Mouse (Mus musculus) CD8-positive naive resting alpha-beta T cell, adult 2 months (primary cell): ENCODE data around the gene Aldh3b3.

Source experiments
- DNase-seq, 2 experiments: peaks; one replicate each; pipeline ENCODE4 v3.0.0; 2022; ENCODE audit warnings: low read depth in 2 of 2, low spot score in 2 of 2

Aldh3b3 gene

DNA sequence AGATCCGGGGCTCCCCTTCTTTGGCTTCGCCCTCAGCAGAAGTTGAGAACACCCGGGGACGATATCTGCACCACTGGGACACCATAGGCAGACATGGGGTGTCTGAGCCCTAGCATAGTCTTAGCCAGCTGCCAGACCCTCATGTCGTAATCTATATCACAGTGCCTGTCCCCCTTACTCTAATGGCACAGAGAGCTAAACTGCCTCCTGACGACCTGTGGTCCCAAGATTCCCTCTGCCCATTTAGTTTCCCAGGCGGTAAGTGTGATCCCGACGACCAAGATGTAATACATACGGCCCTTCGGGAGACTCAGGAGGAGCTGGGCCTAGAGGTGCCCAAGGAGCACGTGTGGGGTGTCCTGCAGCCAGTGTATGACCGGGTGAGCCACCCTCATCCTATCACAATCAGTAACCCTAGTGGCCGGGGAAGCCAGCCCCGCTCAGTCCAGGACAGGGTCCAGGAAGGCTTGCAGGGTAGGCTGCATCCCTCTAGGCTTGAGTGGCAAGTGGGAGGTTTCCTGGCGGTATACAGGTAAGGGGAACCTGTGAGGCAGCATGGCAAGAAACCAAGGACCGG is 42.6 kb downstream of the Aldh3b3 start:
- no peak for DNase-seq

DNA sequence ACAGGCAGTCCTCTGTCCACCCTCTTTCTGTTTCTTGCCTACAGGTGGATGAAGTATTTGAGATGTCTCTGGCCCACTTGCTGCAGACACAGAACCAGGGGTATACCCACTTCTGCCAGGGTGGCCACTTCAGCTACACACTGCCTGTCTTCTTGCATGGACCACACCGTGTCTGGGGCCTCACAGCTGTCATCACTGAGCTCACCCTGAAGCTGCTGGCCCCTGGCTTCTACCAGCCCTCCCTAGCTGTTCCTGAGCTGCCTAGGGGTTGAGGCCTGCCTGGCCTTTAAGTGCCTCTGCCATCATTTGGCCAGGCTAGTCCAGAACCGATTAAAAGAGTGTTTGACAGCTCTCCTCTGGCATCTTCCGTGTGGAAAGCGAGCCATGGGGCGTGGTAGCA is 43.3 kb downstream of the Aldh3b3 start:
- no peak for DNase-seq

DNA sequence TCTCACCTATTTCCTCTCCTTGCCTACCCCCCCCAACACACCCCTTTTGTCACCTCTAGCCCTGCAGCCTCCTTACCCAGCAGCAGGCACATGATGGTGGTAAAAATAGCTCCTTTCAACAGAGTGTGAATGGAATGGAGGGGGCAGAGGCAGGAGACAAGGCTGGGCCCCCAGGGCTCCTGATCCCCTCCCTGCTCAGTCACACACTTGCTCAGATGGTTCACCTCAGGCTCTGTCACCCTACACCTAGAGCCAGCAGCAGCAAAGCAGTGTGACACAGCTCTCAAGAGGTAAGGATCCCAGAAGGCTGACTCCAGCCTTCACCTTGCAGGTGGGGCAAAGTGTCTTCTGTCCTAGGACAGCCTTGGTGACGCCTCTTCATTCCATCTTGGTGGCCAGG is 44.7 kb downstream of the Aldh3b3 start, which contains the start of gene Doc2g:
Gene Doc2g (plus strand): TSS at position 202 of the 400 bp plus-strand sequence.
- no peak for DNase-seq

DNA sequence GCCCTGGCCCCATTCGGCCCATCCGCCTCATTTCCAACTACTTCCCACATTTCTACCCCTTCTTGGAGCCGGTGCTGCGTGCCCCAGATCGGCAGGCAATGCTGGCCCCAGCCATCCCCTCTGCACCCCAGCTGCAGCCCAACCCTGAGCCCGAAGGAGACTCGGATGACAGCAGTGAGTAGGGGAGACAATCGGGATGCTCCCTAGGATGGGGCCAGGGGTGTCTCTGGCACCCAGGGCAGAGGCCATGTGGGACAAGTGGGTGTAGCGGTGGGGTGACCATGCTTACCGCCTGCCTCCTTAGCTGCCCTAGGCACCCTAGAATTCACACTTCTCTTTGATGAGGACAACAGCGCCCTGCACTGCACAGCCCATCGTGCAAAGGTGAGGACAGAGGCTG is 45.2 kb downstream of the Aldh3b3 start:
- DNase-seq, result no peak

DNA sequence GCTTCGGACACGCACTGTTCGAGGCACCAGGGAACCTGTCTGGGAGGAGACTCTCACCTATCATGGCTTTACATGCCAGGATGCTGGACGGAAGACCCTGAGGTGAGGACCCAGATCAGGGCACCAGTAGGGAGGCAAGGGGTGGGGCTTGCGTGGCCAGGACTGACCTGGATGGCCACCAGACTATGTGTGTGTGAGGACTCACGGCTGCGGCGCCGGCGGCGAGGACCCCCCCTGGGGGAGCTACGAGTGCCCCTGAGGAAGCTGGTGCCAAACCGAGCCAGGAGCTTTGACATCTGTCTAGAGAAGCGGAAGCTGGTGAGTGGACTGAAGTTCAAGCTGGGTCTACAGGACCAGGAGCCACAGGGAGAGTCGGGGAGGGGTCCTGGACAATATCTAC is 45.9 kb downstream of the Aldh3b3 start:
- DNase-seq, result no peak

DNA sequence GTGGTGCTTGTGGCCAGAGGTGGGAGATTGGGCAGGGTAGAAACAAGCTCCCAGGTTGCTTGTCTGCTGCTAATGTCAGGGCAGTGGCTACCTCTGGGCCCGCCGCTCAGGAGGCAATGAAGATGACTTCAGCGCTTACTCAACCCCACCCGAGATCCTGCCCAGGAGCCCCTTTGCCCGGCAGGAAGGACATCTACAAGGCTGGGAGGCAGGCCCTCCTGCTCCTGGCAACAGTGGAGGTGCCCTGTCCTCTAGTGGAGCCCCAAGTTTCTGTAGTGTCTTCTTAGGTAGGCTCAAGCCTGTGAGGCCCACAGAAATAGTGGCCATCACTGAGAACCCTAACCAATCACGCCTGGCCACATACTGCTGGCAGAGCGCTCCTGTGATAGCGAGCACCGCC is 46.6 kb downstream of the Aldh3b3 start:
- DNase-seq, result no peak

DNA sequence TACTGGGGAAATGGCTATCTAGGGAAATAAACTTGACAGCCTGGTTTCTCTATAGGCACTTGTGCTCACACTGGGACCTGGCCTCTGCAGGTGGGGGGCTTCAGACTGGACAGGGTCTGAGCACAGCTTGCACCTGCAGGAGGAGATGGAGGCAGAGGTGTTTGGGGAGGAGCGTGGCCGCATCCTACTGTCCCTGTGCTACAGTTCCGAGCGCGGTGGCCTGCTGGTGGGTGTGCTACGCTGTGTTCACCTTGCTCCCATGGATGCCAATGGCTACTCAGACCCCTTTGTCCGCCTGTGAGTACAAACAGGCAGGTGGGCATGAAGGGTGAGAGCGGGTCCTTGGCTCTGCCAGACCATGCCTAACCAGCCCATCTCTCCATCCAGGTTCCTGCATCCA is 47.5 kb downstream of the Aldh3b3 start:
- DNase-seq, result no peak

DNA sequence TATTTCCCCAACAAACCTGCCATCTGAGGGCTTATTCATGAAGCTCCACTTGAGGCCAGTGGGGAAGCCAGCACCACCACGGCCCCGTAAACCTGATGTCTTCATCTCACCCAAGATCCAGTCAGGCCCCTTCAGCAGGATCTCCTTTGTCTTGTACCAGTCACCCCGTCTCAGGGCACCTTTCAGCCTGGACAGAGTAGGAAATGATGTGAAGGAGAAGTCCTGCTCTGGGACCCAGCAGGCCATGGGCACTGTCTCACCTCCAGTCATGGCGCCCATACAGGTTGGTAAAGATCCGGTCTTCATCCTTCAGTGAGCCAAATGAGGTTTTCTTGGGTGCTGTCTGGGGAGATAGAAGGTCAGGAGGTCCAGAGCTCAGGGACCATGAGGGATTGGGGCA is 52.6 kb downstream of the Aldh3b3 start:
- no peak for DNase-seq

DNA sequence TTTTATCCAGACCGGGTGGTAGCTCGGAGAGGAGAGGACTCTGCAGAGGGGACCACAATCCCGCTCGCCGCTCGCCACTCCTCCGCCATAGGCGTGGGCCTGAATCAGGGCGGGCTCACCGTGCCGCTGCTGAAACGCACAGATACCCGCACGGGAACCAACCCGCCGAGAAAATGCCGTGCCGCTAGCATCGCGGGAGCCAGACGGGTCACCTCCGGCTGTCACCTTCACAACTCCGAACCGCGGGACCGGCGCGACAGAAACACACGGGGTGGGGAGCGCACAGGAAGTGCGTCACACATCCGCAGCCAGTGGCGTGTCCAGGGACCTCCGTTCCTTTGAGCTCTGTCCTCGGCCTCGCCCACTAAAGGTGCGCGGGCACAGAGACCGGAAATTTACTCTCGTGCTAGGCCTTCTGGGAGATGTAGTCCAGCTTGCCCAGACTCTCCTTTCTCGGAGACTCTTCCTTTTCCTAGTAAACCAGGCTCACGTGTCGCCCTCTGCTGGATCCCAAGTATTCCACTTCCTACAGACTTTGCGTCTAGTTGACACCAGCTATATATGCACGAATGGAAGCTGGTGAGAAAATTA is 54.1 kb downstream of the Aldh3b3 start, which contains the start of gene Ndufv1:
Gene Ndufv1 (minus strand): TSS at position 375 of the 591 bp plus-strand sequence.
- peak; percentile 94 to 95 for DNase-seq

DNA sequence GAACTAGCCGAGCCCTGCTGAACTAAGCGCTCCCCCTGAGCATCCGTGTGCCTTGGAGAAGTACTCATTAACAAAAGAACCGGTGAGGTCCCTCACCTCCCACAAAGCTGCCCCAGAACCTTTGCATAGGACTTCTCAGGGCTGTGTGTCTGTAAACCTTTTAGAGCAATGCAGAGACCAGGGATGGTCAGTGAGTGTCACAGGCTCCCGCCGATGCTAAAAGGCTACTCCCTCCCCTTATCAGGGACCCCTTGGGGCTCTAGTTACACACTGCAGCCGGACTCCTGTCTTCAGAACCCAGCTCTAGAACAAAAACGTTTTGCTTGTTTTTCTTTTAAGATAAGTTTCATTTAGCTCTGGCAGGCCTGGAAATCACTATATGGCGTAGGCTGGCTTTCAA is 54.6 kb downstream of the Aldh3b3 start:
- DNase-seq, result no peak

DNA sequence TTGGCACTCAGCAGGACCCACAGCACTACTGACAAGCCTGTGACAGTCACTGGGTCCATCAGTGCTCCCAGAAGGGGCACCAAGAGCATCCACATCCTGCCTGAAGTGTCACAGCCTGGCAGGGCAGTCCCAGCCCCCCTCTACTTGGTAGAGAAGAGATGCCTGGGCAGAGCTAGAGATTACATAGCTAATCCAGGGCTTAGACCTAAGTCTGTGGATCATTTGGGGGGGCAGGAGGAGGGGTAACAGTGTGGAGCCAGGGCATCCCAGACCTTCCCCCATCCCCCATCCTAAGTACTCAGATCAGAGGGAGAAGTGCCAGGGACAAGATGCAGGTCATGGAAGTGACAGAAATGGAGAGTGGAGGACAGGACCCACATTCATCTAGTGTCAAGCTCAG is 56.4 kb downstream of the Aldh3b3 start:
- DNase-seq, result no peak

DNA sequence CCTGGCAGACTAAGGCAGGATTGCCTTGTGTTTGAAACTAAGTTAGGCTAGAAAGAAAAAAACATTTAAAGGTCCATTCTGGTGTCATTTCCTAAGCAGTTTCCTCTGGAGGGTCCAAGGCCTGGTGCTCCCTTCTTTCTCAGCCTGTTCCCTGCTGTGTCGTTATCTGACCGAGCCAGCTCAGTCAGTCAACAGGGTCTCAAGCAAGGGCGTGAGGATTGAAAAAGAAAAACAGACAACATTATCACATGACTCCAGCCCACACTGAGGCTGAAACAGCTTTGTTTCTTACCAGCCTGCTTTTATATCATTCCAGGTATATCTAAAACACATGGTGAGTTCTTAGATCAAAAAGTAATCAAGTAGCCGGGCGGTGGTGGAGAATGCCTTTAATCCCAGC is 57.2 kb downstream of the Aldh3b3 start:
- DNase-seq, result no peak

DNA sequence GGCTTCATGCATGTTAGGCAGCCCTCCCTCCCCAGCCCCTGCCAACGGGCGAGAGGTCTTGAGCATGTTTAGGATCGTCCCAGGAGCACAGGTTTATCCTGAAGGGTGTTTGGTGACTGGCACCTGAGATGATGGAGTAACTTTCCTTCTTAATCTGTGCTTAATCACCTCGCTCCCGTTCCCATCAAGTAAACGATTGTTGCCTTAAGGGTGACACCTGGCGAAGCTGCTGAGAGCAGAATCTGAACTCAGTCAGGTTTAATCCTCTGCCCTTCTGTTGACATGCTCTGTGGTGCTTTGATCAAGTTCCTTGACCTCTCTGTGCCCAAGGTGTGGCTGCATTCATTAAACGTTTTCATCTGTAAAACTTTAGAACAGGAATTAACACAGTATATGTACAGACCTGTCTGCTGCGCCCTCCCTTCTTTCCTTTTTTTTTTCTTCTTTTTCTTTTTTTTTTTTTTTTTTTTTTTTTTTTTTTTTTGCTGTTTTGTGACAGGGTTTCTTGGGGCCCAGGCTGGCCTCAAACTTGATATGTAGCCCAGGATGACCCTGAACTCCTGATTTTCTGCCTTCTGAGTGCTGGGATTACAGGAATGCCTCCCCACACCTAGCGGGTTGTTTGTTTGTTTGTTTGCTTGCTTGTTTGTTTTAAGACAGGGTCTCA is 59.6 kb downstream of the Aldh3b3 start:
- DNase-seq, result no peak

DNA sequence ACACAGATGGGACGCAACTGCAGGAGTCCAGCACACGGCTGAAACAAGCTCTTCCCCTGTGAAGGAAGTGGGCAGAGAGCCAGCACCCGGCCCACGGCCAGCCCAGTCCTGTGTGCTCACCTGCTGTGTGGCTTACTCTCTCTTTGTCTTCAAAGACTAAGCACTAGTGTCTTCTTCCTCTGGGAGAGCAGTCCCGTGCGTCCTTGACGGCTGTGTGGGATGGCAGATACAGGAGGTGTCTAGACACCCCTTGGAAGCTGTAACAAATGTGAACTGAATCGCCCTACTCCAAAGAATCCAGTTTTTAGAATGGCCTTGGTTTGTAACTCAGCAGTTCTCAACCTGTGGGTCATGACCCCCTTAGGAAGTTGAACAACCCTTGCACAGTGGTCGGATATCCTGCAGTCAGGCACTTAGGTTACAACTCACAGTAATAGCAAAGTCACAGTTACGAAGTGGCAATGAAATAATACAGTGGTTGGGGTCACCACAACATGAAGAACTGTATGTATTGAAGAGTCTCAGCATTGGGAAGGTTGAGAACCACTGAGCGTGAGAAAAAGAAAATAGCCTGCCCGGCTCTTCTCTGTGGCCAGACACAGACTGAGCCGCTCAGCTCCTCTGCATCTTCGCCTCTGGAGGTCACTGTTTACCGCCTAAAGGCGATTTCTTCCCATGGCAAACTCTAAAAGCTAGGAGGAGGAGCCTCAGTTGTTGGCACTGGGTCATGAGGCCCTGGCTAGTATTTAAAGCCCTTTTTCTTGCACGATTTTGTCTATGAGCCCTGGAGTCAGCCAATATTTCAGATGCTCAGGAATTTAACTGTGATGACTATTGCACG is 60.5 kb downstream of the Aldh3b3 start:
- DNase-seq, result peak; percentile 42 to 56
